Comparison of ENCODE assay signal across 15 mouse cellular contexts in genomic region chr11:94952169-94952568, GRCm38 (mm10). TPM values are rescaled to one million over a fixed set of nuclear protein-coding genes. Genes with fewer than 3 reads are reported as not detected.
DNase-seq lines count a peak whose midpoint lies in the region; ATAC-seq and TF ChIP-seq lines count a peak whose summit lies in the region.
"Had no signal": no experiment of that assay in that cellular context is flagged by ENCODE, and none has a peak within 500 bp of the region (broad histone marks: within the 10 kb centered on the region; RNA-seq: fewer than 3 reads in every experiment).

No protein-coding gene starts in this region.

- peak overlapping the region; percentile 23 for H3K4me3 ChIP-seq in midbrain, embryonic 10.5 days
- no peak overlapping the region for H3K4me3 ChIP-seq in midbrain, postnatal 0 days (ENCODE audit: low read depth, low read length)
- H3K4me3 ChIP-seq in embryonic facial prominence, embryonic 12.5 days, result no peak overlapping the region
- H3K4me3 ChIP-seq in hindbrain, embryonic 13.5 days, result no peak overlapping the region
- no peak overlapping the region for H3K4me3 ChIP-seq in neural tube, embryonic 14.5 days (ENCODE audit: low read depth, low read length)
- H3K4me3 ChIP-seq: intestine, embryonic 15.5 days; myocyte had no signal

- peaks cover 28% of the 10 kb centered on the region for H3K4me1 ChIP-seq in midbrain, embryonic 10.5 days
- H3K4me1 ChIP-seq in midbrain, postnatal 0 days (ENCODE audit: insufficient read depth, low read length), result no peaks in the 10 kb centered on the region
- peaks cover 6% of the 10 kb centered on the region for H3K4me1 ChIP-seq in embryonic facial prominence, embryonic 12.5 days
- peaks cover 12% of the 10 kb centered on the region for H3K4me1 ChIP-seq in hindbrain, embryonic 13.5 days (replicated peaks)
- no peaks in the 10 kb centered on the region for H3K4me1 ChIP-seq in neural tube, embryonic 14.5 days (ENCODE audit: control insufficient read depth, insufficient read depth, low read length)
- H3K4me1 ChIP-seq: intestine, embryonic 15.5 days had no signal

- peaks cover 11% of the 10 kb centered on the region; the same call in 1 of the 2 replicates for H3K36me3 ChIP-seq in midbrain, embryonic 10.5 days
- no peaks in the 10 kb centered on the region for H3K36me3 ChIP-seq in midbrain, postnatal 0 days (ENCODE audit: insufficient read depth, low read length)
- peaks cover 48% of the 10 kb centered on the region for H3K36me3 ChIP-seq in embryonic facial prominence, embryonic 12.5 days
- H3K36me3 ChIP-seq in hindbrain, embryonic 13.5 days, result no peaks in the 10 kb centered on the region
- H3K36me3 ChIP-seq in neural tube, embryonic 14.5 days (ENCODE audit: control insufficient read depth, insufficient read depth, low read length), result no peaks in the 10 kb centered on the region

- no peak overlapping the region for H3K9ac ChIP-seq in midbrain, postnatal 0 days (replicated peaks; ENCODE audit: low read length, poor library complexity, severe bottlenecking)
- no peak overlapping the region for H3K9ac ChIP-seq in embryonic facial prominence, embryonic 12.5 days
- H3K9ac ChIP-seq in hindbrain, embryonic 13.5 days, result no peak overlapping the region
- H3K9ac ChIP-seq in neural tube, embryonic 14.5 days (replicated peaks; ENCODE audit: low read depth, low read length), result no peak overlapping the region
- H3K9ac ChIP-seq: intestine, embryonic 15.5 days had no signal

- DNase-seq in midbrain, embryonic 10.5 days (ENCODE audit: low spot score), result peak; percentile 50
- DNase-seq in midbrain, postnatal 0 days (ENCODE audit: low spot score), result no peak
- no peak for DNase-seq in ovary, postnatal 10 days (ENCODE audit: low spot score)
- DNase-seq in thymus, postnatal 4 days, result no peak
- no peak for DNase-seq in natural killer cell, adult 2 months (ENCODE audit: low spot score in 2 of 2)
- DNase-seq: lung, adult 2 months had no signal

- H3K4me2 ChIP-seq in midbrain, postnatal 0 days (ENCODE audit: low read depth, low read length, poor library complexity, severe bottlenecking), result no peak overlapping the region
- H3K4me2 ChIP-seq in embryonic facial prominence, embryonic 12.5 days (replicated peaks), result no peak overlapping the region
- H3K4me2 ChIP-seq in hindbrain, embryonic 13.5 days, result no peak overlapping the region
- no peak overlapping the region for H3K4me2 ChIP-seq in neural tube, embryonic 14.5 days (ENCODE audit: low read depth, low read length)
- H3K4me2 ChIP-seq: intestine, embryonic 15.5 days had no signal

- peaks cover 13% of the 10 kb centered on the region for H3K27me3 ChIP-seq in midbrain, embryonic 10.5 days (ENCODE audit: low read depth, poor library complexity, severe bottlenecking)
- H3K27me3 ChIP-seq in midbrain, postnatal 0 days (ENCODE audit: insufficient read depth, low read length), result no peaks in the 10 kb centered on the region
- H3K27me3 ChIP-seq in embryonic facial prominence, embryonic 12.5 days, result no peaks in the 10 kb centered on the region
- no peaks in the 10 kb centered on the region for H3K27me3 ChIP-seq in hindbrain, embryonic 13.5 days
- no peaks in the 10 kb centered on the region for H3K27me3 ChIP-seq in neural tube, embryonic 14.5 days (ENCODE audit: control insufficient read depth, insufficient read depth, low read length)
- H3K27me3 ChIP-seq: intestine, embryonic 15.5 days had no signal

- peak overlapping the region; percentile 84 for H3K27ac ChIP-seq in midbrain, embryonic 10.5 days (replicated peaks)
- H3K27ac ChIP-seq in midbrain, postnatal 0 days (ENCODE audit: low read depth, low read length), result no peak overlapping the region
- 0 out of 2 replicates have a peak overlapping the region, but pooled peaks have one; percentile 37 for H3K27ac ChIP-seq in embryonic facial prominence, embryonic 12.5 days
- H3K27ac ChIP-seq in hindbrain, embryonic 13.5 days, result peak overlapping the region; percentile 62; the same call in 1 of the 2 replicates
- H3K27ac ChIP-seq in neural tube, embryonic 14.5 days (ENCODE audit: low read depth, low read length), result 0 out of 2 replicates have a peak overlapping the region, but pooled peaks have one; percentile 55
- H3K27ac ChIP-seq: intestine, embryonic 15.5 days had no signal

- H3K9me3 ChIP-seq in midbrain, embryonic 10.5 days (replicated peaks), result peaks cover 12% of the 10 kb centered on the region; the same call in 1 of the 2 replicates
- no peaks in the 10 kb centered on the region for H3K9me3 ChIP-seq in midbrain, postnatal 0 days (ENCODE audit: low read length)
- no peaks in the 10 kb centered on the region for H3K9me3 ChIP-seq in embryonic facial prominence, embryonic 12.5 days
- H3K9me3 ChIP-seq in hindbrain, embryonic 13.5 days, result no peaks in the 10 kb centered on the region
- no peaks in the 10 kb centered on the region for H3K9me3 ChIP-seq in neural tube, embryonic 14.5 days (ENCODE audit: control insufficient read depth, low read length)
- H3K9me3 ChIP-seq: intestine, embryonic 15.5 days had no signal

- WGBS in midbrain, embryonic 10.5 days, result 5% methylated on average over 6 of the region's 6 CpGs
- 7% methylated on average over 6 of the region's 6 CpGs for WGBS in midbrain, postnatal 0 days
- WGBS in embryonic facial prominence, embryonic 12.5 days, result 13% methylated on average over 6 of the region's 6 CpGs
- 3% methylated on average over 6 of the region's 6 CpGs for WGBS in hindbrain, embryonic 13.5 days
- 6% methylated on average over 6 of the region's 6 CpGs for WGBS in neural tube, embryonic 14.5 days

- TF ChIP-seq CTCF in midbrain, postnatal 0 days (IDR thresholded peaks at IDR 0.05), result no peak

- ATAC-seq in midbrain, postnatal 0 days (ENCODE audit: low FRiP score), result no peak
- no peak for ATAC-seq in embryonic facial prominence, embryonic 12.5 days (ENCODE audit: insufficient number of reproducible peaks, insufficient read depth, low FRiP score, low TSS enrichment)
- peak; percentile 59; the same call in 1 of the 2 replicates for ATAC-seq in hindbrain, embryonic 13.5 days (ENCODE audit: low FRiP score)
- ATAC-seq in neural tube, embryonic 14.5 days (ENCODE audit: low read depth), result no peak
- ATAC-seq: intestine, embryonic 15.5 days had no signal

RNA-seq across cellular contexts. Expression of gene Hils1, which starts 15.2 kb away (rescaled TPM):
- polyA plus RNA-seq in midbrain, embryonic 10.5 days (2016; fragmentation: Nextera tagmentation; extraction: Ambion mirVana), result not detected in 2 replicates
- not detected in 2 replicates for total RNA-seq in midbrain, postnatal 0 days (2014; rRNA removed)
- not detected in 2 replicates for polyA plus RNA-seq in midbrain, postnatal 0 days (2015; fragmentation: Nextera tagmentation; extraction: Ambion mirVana)
- not detected in 2 replicates for polyA plus RNA-seq in embryonic facial prominence, embryonic 12.5 days (2016; fragmentation: Nextera tagmentation; extraction: Ambion mirVana)
- polyA plus RNA-seq in hindbrain, embryonic 13.5 days (2015; fragmentation: Nextera tagmentation; extraction: Ambion mirVana), result not detected in 2 replicates
- not detected in 2 replicates for polyA plus RNA-seq in neural tube, embryonic 14.5 days (2014; fragmentation: Nextera tagmentation; extraction: Ambion mirVana)
- total RNA-seq: granulocyte monocyte progenitor cell, adult 5-6 weeks; left cerebral cortex, adult 18-20 months had no signal
- polyA plus RNA-seq: embryonic facial prominence, embryonic 11.5 days; intestine, embryonic 15.5 days; lung, adult 2 months; spleen, adult 2 months had no signal

RNA-seq across cellular contexts. Expression of gene Col1a1, which starts 16.1 kb away (rescaled TPM):
- polyA plus RNA-seq in midbrain, embryonic 10.5 days (2016; fragmentation: Nextera tagmentation; extraction: Ambion mirVana), result 85.4 and 177 TPM in 2 replicates
- 44.7 and 50.3 TPM in 2 replicates for total RNA-seq in midbrain, postnatal 0 days (2014; rRNA removed)
- 65.4 and 67.5 TPM in 2 replicates for polyA plus RNA-seq in midbrain, postnatal 0 days (2015; fragmentation: Nextera tagmentation; extraction: Ambion mirVana)
- 512 and 623 TPM in 2 replicates for polyA plus RNA-seq in embryonic facial prominence, embryonic 12.5 days (2016; fragmentation: Nextera tagmentation; extraction: Ambion mirVana)
- polyA plus RNA-seq in hindbrain, embryonic 13.5 days (2015; fragmentation: Nextera tagmentation; extraction: Ambion mirVana), result 128 and 217 TPM in 2 replicates
- 7.4 and 239 TPM in 2 replicates for polyA plus RNA-seq in neural tube, embryonic 14.5 days (2014; fragmentation: Nextera tagmentation; extraction: Ambion mirVana)
- total RNA-seq: granulocyte monocyte progenitor cell, adult 5-6 weeks had no signal

RNA-seq across cellular contexts. Expression of gene Sgca, which starts 24.0 kb away (rescaled TPM):
- 0.20 TPM in 1 of 2 replicates, not detected in the other for polyA plus RNA-seq in midbrain, embryonic 10.5 days (2016; fragmentation: Nextera tagmentation; extraction: Ambion mirVana)
- not detected in 2 replicates for total RNA-seq in midbrain, postnatal 0 days (2014; rRNA removed)
- polyA plus RNA-seq in midbrain, postnatal 0 days (2015; fragmentation: Nextera tagmentation; extraction: Ambion mirVana), result 0.29 and 0.39 TPM in 2 replicates
- 1.5 and 1.8 TPM in 2 replicates for polyA plus RNA-seq in embryonic facial prominence, embryonic 12.5 days (2016; fragmentation: Nextera tagmentation; extraction: Ambion mirVana)
- polyA plus RNA-seq in hindbrain, embryonic 13.5 days (2015; fragmentation: Nextera tagmentation; extraction: Ambion mirVana), result 0.23 and 0.52 TPM in 2 replicates
- not detected in 2 replicates for polyA plus RNA-seq in neural tube, embryonic 14.5 days (2014; fragmentation: Nextera tagmentation; extraction: Ambion mirVana)
- total RNA-seq: granulocyte monocyte progenitor cell, adult 5-6 weeks; left cerebral cortex, adult 18-20 months had no signal
- polyA plus RNA-seq: intestine, embryonic 15.5 days had no signal

RNA-seq across cellular contexts. Expression of gene Ppp1r9b, which starts 38.7 kb away (rescaled TPM):
- 8.6 and 9.0 TPM in 2 replicates for polyA plus RNA-seq in midbrain, embryonic 10.5 days (2016; fragmentation: Nextera tagmentation; extraction: Ambion mirVana)
- 179 and 217 TPM in 2 replicates for total RNA-seq in midbrain, postnatal 0 days (2014; rRNA removed)
- polyA plus RNA-seq in midbrain, postnatal 0 days (2015; fragmentation: Nextera tagmentation; extraction: Ambion mirVana), result 18.2 and 20.4 TPM in 2 replicates
- 14.4 TPM in 2 replicates for polyA plus RNA-seq in embryonic facial prominence, embryonic 12.5 days (2016; fragmentation: Nextera tagmentation; extraction: Ambion mirVana)
- polyA plus RNA-seq in hindbrain, embryonic 13.5 days (2015; fragmentation: Nextera tagmentation; extraction: Ambion mirVana), result 16.9 and 17.3 TPM in 2 replicates
- 27.7 and 29.8 TPM in 2 replicates for polyA plus RNA-seq in neural tube, embryonic 14.5 days (2014; fragmentation: Nextera tagmentation; extraction: Ambion mirVana)

RNA-seq across cellular contexts. Expression of gene Samd14, which starts 57.5 kb away (rescaled TPM):
- 40.8 and 58.6 TPM in 2 replicates for polyA plus RNA-seq in midbrain, embryonic 10.5 days (2016; fragmentation: Nextera tagmentation; extraction: Ambion mirVana)
- 221 and 243 TPM in 2 replicates for total RNA-seq in midbrain, postnatal 0 days (2014; rRNA removed)
- polyA plus RNA-seq in midbrain, postnatal 0 days (2015; fragmentation: Nextera tagmentation; extraction: Ambion mirVana), result 158 and 161 TPM in 2 replicates
- polyA plus RNA-seq in embryonic facial prominence, embryonic 12.5 days (2016; fragmentation: Nextera tagmentation; extraction: Ambion mirVana), result 50.3 and 50.9 TPM in 2 replicates
- polyA plus RNA-seq in hindbrain, embryonic 13.5 days (2015; fragmentation: Nextera tagmentation; extraction: Ambion mirVana), result 132 and 142 TPM in 2 replicates
- 131 and 144 TPM in 2 replicates for polyA plus RNA-seq in neural tube, embryonic 14.5 days (2014; fragmentation: Nextera tagmentation; extraction: Ambion mirVana)
